Mouse (Mus musculus) retina, adult 2 months (tissue): Measurements from ENCODE around the gene Hdc.
"Not testable (repeated sequence)": the region's sequence is repeated elsewhere in the genome, so short reads cannot be mapped to it uniquely, and the experiment has no call there.

Source experiments
- DNase-seq: peaks from one replicate; pipeline ENCODE4 v3.0.0-alpha.2; 2012; ENCODE audit warnings: low read depth, low spot score

Gene Hdc

DNA sequence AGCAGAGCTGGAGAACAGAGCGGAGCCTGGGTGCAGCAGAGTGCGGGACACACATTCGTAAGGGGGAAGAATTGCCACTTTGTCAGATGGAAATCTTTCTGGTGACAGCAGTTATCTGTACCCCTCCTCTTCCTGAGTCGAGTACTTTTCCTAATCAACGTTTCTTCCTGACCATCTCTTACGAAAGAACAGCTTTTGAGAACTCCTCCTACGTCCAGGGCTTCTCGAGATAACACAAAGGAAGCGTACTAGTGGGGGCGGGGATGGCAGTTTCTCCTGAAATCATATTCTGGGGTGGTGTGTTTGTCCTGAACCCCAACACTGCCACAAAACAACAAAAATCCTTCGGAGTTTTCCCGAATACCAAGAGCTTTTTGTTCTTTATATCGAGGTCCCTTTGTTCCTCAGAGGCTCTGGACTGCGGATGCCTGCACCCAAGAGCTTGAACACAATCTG, at the start of gene Hdc:
Hdc (minus strand) TSS at position 51 of the 456 bp plus-strand sequence.
- DNase-seq, result no peak

DNA sequence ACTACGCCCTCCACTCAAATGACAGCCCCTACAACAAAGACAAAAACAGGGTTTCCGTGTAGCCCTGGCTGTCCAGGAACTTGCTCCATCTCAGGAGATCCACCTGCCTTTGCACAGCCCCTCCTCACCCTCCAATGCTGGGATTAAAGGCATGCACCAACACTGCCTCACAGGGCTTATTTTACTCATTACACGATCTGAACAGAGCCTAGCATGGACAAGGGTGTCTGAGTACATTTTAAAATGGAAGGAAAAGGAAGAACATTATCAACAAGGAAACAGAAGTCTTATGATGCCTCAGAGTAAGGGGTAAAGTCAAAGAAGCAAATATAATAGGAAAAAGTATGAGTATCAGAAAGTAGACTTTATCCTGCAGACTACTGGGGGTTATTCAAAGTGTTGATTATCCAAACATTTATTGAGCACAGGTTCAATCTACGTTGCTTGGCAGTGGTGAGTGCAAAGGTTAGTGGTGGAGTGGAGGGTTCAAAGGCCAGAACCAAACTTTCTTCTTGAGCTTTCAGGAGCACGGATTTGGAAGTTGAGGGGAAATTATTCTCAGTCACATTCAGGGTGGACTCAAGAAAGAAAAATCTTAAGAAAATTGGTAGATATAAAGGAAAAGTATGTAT, 49.6 kb upstream of the Hdc start:
- no peak for DNase-seq

DNA sequence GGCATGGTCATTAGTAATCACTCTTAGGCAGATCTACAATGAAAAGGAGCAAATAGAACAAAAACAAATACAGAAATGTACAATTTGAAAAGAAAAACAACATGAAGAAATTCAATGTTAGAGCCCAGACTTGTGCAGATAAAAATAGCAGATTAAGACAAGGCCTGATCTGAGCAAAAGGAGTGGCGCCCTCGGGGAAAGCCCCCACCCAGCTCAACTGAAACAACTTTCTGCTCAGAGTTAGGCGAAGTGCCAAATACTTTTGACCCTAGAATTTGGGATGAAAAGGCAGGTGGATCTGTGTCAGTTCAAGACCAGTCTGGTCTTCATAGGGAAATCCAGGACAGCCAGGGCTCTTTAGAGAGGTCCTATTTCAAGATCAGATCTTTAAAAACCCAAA, 46.9 kb upstream of the Hdc start:
- no peak for DNase-seq

DNA sequence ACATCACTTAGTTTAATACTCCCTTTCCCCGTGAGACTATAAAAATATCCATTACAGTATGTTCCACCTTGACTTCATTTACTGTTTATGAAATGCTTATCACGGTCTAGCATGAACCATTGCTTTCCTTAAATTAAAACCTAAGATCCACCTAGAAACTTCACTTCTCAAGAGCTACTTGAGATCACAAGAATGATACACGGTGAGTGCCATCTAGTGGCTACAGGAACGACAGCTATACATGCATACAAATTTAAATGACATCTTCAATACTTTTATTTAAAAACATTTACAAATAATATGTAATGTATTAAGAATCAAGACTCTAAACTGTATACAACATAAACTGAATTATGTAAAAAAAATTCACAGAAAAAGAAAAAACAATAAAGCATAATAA, 44.4 kb upstream of the Hdc start:
- DNase-seq, result no peak

DNA sequence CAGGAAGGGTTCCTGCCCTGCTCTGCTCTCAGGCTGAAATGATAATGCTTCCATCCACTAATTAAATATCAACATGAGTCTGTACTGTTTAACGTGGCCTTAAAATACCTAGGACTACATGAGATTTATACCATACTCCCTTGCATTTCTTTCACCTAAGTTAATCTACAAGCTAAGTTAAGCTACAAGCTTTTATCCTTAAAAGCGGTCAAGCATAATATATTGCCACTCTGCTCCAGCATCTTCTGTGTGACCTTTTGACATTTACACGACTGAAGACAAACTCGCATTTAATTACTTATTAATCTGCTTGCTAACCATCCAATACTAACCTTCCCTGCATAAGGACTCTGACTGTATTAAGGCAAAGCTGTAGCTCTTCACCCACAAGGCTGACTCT, 33.8 kb upstream of the Hdc start:
- DNase-seq, result no peak

DNA sequence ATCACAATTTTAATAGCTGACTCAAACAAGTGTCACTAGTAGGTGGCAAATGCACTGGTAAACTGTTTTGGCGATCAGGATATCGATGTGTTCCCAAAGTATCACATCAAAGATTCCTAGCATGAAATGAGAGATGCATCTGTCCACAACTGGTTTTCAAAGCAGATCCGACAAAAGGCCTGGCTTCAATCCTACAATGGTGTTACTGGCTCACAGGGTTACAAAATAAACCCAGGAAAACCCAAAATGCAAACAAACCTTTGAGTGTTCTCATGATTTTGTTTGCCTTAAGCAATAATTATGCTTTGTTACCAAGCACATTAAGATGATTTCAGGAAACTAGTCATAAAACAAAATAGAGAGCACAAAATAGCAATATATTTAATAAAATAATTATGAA, 28.7 kb upstream of the Hdc start:
- DNase-seq, result no peak

DNA sequence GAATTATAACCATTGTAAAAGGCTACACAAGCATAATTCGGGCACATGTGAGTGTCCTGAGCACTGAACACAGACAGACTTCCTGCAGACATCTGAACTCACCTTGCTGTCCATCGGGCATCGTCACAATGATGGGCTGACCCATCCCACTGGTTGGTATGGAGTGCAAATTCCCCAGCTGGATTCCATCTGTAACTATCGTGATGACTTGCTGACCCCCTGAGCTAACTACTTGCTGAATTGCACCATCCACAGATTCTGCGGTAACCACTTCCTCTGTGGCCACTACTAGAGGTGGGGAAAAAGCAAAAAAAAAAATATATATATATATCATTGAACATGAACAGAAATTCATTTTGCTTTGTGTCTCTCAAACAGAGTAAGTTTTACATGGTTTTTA, 27.4 kb upstream of the Hdc start:
- no peak for DNase-seq

DNA sequence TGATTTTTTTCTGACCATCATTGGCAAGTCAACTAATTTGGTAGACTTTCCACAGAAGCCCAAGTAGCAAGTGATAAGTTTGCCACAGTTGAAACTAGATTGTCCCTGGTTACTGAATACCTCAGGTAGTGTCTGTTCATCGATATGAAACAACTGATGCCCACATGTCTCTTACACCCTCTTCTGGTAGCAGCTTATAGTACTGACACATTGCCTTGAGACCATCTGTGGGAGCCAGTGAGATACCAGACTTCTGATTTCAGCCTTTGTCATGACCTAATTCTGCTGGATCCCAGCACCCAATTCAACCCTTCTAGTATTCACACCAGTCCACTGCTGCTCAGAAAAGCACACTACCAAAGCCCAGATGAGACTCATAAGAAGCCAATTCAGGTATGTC, 25.7 kb upstream of the Hdc start:
- no peak for DNase-seq

DNA sequence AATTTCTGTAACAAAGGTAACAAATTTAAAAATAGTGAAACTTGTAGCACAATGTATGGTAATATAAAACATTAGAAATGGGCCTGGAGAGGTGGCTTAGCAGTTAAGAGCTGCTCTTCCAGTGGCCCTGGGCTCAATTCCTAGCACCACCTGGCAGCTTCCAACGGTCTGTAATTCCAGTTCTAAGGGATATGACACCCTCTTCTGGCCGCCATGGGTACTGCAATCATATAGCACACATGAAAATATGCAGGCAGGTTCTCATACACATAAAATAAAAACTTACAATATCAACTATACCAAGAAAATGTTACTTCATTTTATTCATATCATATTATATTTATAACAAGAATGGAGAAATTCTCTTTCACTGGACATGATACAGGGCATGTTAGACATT, 21.2 kb upstream of the Hdc start:
- DNase-seq, result no peak

DNA sequence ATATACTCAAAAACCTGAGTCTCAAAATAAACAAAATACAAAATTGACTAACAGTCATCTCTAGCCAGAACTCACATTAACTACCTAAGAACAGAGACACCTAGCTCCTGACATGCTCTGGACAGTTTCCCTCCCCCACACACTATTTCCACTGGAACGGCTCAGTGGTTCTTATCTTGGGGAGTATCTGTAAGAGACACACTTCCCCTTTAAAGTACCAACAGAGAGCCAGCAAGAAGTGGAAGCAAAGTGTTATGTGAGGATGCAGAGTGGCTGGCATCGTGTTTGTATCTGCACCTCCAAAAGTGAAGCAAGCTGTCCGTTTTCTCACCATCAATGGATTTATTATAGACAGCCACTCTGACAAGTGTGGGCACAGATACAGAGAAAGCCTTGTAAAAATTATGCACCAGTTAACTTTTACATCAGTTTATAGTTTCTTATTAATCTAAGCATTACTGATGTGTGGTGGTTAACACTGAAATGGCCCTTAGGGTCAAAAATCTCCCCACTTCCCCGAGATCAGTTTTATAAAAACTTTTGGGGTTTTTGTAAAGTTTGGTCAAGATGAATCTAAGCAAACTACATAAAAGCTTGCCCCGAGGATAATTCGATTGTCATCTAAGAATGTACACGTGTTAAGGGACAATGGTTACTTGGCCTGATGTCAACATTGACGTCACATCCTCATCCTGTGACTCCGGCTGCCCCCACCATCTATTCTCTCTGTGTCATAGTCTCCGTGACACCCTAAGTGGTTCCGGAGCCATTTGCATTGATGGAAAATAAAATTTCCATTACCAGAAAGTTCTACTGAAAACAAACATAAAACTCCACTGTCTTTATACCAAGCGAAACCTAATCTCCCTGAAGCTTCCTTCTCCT, 17.1 kb upstream of the Hdc start:
- DNase-seq, result no peak

DNA sequence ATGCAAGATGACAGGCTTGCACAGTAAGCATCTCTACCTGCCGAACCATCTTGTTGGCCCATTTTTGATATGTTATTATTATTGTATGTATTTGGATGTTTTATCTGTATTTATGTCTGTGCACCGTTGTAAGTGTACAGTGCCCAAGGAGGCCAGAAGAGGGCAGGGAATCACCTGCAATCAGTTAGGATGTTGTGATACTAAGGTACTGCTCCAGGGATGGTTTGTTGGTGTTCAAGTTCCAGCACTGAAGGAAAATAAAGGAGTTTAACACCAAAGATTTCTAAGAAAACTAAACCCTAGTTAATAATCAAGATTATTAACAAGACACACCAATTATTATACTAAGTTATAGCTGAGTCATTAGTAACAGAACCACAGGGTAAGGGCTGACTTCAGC, 14.1 kb upstream of the Hdc start:
- no peak for DNase-seq

DNA sequence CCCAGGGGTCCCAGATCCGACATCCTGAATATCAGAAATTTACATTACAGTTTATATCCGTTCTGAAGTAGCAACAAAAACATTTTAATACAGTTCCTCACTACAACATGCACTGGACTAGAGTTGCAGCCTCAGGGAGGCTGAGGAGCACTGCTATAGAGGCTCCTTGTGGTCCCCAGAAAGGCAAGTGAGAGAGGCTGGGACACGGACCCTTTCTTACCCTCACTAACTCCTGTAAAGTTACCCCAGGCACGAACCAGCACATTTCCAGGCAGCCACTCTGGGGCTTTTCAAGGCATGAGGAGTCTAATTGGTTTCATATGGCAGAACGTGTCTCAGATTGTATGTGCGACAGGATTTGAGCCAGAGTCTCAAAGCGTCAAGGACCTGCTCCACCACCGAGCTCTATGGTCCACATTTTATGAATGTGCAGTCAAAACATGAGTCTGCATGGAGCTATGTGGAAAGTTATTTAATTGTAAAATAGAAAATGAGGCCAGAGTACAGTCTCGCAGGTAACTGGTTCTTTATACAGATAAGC, 9.4 kb upstream of the Hdc start:
- DNase-seq, result no peak

DNA sequence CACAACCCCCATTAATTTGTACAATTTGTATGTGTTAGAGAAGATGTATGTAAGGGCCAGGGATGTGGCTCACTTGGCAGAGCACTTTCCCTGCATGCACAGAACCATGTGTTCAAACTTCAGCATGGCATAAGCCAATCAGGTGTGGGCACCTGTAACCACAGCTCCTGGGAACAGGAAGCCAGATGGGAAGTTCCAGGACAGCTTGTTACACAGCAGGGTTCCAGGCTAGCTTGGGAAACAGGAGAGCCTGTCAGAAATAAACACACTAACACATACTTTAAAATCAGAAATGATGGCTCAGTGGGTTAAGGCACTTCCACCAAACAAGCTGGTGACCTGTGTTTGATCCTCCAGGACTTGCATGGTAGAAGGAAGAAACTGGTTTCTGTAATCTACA, 4.0 kb upstream of the Hdc start:
- no peak for DNase-seq

DNA sequence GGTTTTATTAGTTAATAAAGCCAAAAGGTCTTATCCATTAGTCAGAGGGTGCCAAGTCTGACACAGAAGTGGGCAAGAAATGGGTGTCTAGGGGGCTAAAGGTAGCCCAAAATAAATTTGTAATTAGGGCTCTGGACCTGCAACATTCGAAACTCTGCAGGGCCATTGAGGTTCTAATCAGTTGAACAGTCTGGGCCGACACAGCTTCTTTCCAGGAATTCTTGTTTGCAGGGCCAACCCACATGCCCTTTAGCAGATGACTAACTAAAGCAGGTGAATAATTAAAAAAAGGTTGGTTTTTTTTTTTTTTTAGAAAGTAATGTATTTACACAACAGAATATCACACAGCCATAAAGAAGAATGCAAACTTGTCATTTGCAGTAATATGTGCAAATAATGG, 3.4 kb upstream of the Hdc start:
- no peak for DNase-seq

DNA sequence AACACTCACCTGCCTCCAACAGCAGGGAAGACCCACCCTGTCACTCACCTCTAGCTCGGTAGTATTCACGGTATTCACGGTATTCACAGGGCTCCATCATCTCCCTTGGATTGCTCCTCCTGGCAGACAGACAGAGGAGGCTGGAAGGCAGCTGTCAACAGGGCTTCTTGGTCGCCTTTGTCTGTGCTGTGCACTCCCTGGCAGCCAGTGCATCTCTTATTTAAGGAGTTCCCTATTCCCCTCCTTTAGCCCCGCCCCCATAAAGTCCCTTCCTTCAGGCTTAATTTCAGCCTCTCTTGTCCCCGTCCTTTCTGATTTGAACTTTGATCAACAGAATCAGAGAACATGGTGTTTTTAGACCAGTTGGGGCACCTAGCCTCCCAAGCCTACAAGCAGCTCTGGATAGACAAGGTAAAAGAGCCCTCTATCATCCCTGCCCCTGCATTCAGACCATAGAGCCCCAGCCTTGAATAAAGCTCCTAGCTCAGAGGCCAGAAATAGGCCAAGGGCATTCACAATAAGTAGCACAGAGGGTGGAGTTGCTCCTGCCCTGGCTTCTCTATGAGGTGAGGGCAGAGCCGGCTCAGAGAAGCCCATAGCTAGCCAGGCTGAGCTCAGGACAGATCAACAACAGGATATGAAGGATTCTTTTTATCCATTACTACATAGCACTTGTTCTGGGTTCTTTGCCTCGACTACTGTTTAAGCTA, 474 bp downstream of the Hdc start:
- peak; percentile 45 for DNase-seq

DNA sequence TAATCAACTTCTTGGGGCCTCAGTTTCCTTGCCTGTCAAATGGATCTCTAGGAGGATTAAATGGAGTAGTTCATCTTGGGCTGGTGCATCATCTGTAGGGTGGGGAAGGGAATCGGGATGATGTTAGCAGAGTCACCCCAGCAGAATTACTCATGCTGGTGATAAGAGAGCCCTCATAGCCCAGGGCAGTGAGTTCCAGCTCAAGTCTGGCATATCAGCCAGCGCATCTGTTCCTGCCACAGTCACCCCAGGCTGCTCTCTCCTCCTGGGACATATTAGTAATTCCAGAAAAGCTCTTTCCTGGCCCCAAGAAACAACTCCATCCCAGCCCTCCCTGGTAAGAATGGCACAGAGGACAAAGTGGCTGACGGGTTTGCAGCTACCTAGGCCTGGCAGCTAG, 3.7 kb downstream of the Hdc start:
- DNase-seq, result no peak

DNA sequence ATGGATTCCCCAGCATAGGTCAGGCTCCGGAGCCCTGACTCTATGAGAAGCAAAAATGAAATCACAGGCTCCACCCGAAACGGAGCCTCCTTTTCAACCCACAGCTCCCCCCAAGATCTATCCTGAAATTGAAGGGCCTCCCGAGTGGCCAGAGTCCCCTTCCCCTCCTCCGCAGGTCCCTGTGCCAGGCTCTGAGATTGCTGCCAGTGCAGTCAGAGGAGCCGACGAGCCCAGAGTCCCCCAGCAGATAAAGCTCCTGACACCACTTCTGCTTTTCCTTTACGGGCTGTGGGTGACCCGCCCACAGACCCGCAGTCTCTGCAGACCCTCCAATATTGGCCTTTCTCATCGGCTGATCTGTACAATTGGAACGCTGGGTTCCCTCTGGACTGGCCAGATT, 9.5 kb downstream of the Hdc start:
- not testable (repeated sequence) for DNase-seq

DNA sequence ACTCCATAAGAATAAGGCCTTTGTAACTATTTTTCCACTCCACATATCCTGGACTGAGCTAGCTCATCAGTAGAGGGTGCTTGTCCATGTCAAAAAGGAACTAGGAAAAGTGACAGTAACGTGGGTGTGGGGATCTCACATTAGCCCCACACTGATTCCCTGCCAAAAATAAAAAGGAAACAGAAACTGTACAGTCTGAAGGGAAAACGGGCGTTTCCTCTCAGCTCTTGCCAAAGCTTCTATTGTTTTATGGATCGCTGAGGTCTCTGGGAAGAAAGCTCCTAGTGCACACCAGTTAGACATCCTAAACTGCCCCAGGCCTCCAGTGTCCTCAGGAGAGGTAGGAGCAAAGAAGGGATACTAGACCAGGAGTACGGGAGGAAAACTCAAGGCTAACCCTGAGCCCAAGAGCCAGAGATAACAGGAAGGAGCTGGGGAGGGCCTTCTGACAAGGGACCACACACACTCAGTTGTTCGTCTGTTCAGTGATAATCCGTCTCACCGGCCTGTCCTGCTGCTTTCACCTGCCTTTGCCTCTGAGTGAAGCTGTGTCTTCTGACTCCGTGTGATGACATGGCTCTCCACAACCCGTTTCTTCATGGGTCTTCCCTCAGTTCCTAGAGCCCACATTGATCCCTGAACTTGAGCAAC, 11.4 kb downstream of the Hdc start:
- no peak for DNase-seq

DNA sequence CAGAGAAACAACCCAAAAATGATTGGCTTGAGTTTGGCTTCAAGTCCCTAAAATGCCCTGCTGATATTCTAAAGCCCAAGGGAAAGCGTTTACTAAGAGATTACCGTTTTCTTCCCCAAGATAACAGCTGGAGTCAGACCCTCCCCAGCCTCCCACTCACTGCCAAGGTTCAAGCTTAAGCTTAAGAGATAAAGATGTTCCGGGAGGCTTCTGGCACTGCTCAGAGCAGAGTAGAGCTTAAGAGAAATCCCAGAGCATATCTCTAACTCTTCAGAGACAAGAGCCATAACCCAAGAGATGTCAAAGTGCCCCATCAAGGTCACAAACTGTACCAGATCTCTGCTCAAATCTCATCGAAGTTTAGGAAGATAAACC, 12.4 kb downstream of the Hdc start:
- DNase-seq, result no peak

DNA sequence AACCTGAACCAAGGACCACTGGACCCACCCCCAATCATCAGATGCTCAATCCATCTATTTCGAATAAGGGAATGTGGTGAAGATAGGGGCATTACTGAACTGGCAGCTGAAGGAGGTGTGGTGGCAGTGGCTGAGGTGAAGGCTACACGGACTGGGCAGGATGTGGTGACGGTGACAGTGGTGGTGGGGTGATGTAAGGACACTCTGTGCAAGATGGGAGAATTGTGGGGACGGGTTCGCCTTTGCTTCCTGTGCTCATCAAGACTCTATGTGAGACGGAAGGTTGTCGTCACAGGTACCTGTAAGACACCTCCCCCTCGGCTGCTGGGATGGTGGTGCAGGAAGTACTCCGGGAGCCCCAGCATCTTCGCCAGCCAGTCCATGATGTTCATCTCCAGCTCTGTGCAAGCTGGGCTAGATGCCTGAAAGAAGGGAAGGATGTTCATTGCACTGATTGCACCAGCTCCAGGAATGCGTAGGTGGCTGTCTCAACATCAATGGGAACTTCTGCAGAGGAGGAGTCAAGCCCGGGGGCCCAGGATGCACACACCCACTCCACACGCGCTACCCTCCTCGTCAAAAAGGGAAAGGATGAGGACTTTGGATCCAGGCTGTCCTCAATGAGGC, 12.9 kb downstream of the Hdc start:
- DNase-seq, result no peak

DNA sequence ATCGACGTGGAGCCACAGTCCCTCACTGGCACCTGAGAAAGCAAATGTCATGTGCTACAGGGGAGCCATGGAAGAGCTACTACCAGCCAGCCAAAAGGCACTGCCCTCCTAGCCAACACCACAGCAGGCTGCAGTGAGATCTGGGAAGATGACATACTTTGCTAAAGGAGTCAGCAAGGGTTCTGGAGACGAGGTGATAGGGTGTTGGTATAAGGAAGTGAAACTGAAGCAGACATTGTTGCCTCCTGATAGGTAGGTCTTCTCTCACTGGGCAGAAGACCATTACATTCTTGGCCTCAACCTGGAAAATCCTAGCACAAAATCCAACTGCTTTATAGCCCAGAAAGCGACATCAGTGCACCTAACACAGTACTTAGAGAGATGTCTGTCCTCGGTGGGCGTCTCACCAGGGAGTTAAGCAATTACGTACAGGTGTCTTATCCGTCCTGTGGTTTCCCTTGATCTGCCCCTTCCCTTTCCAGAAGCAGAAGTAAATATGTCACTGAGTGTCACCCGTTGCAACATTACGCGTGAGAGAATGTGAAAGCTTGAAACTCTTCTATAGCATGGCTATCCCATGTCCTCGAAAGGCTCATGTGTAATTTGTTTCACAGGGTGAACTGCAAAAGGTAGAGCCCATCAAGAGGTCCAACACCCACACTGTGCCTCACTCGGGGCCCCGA, 17.0 kb downstream of the Hdc start:
- no peak for DNase-seq
